Mouse (Mus musculus): ENCODE results near the gene Rps6ka5. TPM values are rescaled to one million over a fixed set of nuclear protein-coding genes. Genes with fewer than 3 reads are reported as not detected.
A peak's percentile ranks its signal among the peaks of the same experiment; 100 is the strongest.

The Rps6ka5 gene
- polyA plus RNA-seq, 1 experiment from 2014 or later = 4.2 TPM

- ATAC-seq (replicated peaks; ENCODE audit: extremely low read depth, insufficient read depth, low FRiP score) = no peak
- Histone ChIP-seq H3K9me3 (replicated peaks; ENCODE audit: control insufficient read depth, low read length) (no peaks in the 10 kb centered on the region), H3K4me3 (ENCODE audit: low read length) (no peak overlapping the region), H3K27me3 (ENCODE audit: control insufficient read depth, insufficient read depth, low read length) (no peaks in the 10 kb centered on the region), H3K4me1 (ENCODE audit: control insufficient read depth, insufficient read depth, low read length) (peaks cover 26% of the 10 kb centered on the region), H3K9ac (ENCODE audit: low read length) (no peak overlapping the region), H3K27ac (ENCODE audit: low read length) (no peak overlapping the region), H3K4me2 (ENCODE audit: low read depth, low read length) (no peak overlapping the region), H3K36me3 (ENCODE audit: control insufficient read depth, insufficient read depth) (no peaks in the 10 kb centered on the region)
- 74% methylated on average over 9 of the region's 9 CpGs for WGBS
Measured at GRCm38 (mm10) chr12:100517371-100517770, 209.4 kb downstream of the Rps6ka5 start.

GRCm38 (mm10) chr12:100516161-100516838 lies 210.5 kb downstream of the Rps6ka5 start:
- Histone ChIP-seq H3K4me2 (ENCODE audit: low read depth, low read length) (no peak overlapping the region), H3K9ac (ENCODE audit: low read length) (no peak overlapping the region), H3K27ac (ENCODE audit: low read length) (no peak overlapping the region), H3K4me3 (ENCODE audit: low read length) (no peak overlapping the region), H3K36me3 (ENCODE audit: control insufficient read depth, insufficient read depth) (no peaks in the 10 kb centered on the region), H3K9me3 (replicated peaks; ENCODE audit: control insufficient read depth, low read length) (no peaks in the 10 kb centered on the region), H3K4me1 (ENCODE audit: control insufficient read depth, insufficient read depth, low read length) (peaks cover 27% of the 10 kb centered on the region), H3K27me3 (ENCODE audit: control insufficient read depth, insufficient read depth, low read length) (no peaks in the 10 kb centered on the region)
- 97% methylated on average over 1 of the region's 1 CpGs for WGBS
- no peak for ATAC-seq (replicated peaks; ENCODE audit: extremely low read depth, insufficient read depth, low FRiP score)

DNA sequence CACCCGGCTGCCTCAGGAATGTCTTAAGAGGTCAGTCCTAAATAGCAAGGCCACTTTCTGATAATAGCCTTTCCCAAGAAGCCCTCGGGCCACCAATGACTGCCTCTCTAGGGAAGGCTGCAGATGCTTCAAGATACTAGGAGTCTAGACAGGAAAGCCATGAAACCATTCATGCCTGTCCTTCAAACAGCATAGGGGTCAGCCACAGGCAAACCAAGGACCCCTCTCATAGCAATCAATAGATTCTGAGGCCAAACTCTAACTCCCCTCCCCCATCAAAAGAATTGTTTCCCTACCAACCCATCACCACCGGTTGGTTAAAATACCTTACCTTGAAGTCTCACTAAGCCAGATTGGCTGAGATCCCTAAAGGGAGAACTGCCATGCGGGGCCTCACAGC lies 211.3 kb downstream of the Rps6ka5 start:
- H3K27me3 ChIP-seq (ENCODE audit: control insufficient read depth, insufficient read depth, low read length) = no peaks in the 10 kb centered on the region
- H3K4me2 ChIP-seq (ENCODE audit: low read depth, low read length) = no peak overlapping the region
- peaks cover 24% of the 10 kb centered on the region for H3K4me1 ChIP-seq (ENCODE audit: control insufficient read depth, insufficient read depth, low read length)
- 81% methylated on average over 4 of the region's 4 CpGs for WGBS
- ATAC-seq (replicated peaks; ENCODE audit: extremely low read depth, insufficient read depth, low FRiP score) = no peak
- H3K27ac ChIP-seq (ENCODE audit: low read length) = no peak overlapping the region
- peaks cover 4% of the 10 kb centered on the region for H3K9me3 ChIP-seq (replicated peaks; ENCODE audit: control insufficient read depth, low read length)
- H3K36me3 ChIP-seq (ENCODE audit: control insufficient read depth, insufficient read depth) = peaks cover 6% of the 10 kb centered on the region; the same call in 1 of the 2 replicates
- no peak overlapping the region for H3K9ac ChIP-seq (ENCODE audit: low read length)
- H3K4me3 ChIP-seq (ENCODE audit: low read length) = no peak overlapping the region

DNA sequence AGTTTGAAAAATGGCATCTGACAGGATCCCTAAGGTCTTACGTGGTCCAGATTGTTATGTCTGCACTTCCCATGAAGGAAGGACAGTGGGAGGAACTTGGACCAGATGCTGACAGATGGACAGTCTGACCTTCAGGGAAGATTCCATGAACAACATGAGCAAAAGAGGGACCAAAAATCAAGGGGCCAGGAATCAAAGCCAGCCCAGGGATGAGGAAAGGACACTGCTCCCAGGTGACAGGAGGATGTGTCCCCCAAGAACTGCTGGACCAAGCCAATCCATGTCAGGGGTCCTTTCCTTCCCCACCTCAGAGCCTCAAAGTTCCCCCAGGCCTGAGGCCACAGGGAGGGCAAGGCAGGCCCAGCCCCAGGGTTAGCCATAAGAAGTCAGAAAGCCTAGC lies 212.2 kb downstream of the Rps6ka5 start:
- Histone ChIP-seq H3K36me3 (ENCODE audit: control insufficient read depth, insufficient read depth) (peaks cover 6% of the 10 kb centered on the region; the same call in 1 of the 2 replicates), H3K4me2 (ENCODE audit: low read depth, low read length) (no peak overlapping the region), H3K4me1 (ENCODE audit: control insufficient read depth, insufficient read depth, low read length) (peaks cover 22% of the 10 kb centered on the region), H3K27me3 (ENCODE audit: control insufficient read depth, insufficient read depth, low read length) (no peaks in the 10 kb centered on the region), H3K9me3 (replicated peaks; ENCODE audit: control insufficient read depth, low read length) (peaks cover 4% of the 10 kb centered on the region), H3K9ac (ENCODE audit: low read length) (no peak overlapping the region), H3K27ac (ENCODE audit: low read length) (no peak overlapping the region), H3K4me3 (ENCODE audit: low read length) (no peak overlapping the region)
- WGBS = 68% methylated on average over 1 of the region's 1 CpGs
- ATAC-seq (replicated peaks; ENCODE audit: extremely low read depth, insufficient read depth, low FRiP score) = no peak

DNA sequence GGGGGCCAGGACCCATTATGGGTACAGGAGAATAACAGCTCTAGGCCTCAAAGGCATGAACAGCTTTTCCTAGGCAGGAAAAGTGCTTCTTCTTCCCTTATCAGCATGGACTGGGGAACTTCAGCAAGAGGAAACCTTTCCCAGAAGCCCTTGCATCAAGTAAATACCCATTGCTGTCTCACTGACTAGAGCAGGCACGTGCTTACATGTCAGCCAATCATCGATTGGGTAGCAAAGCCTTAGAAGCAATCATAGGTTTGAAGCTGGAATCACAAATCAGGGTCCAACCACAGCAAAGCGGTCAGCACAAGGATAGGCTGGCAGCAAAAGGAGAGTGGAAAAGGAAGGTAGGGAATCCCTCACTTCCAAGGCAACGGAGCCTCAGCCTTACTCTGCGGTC lies 213.7 kb downstream of the Rps6ka5 start:
- WGBS = 83% methylated on average over 5 of the region's 5 CpGs
- Histone ChIP-seq H3K9me3 (replicated peaks; ENCODE audit: control insufficient read depth, low read length) (peaks cover 4% of the 10 kb centered on the region), H3K36me3 (ENCODE audit: control insufficient read depth, insufficient read depth) (peaks cover 6% of the 10 kb centered on the region; the same call in 1 of the 2 replicates), H3K27ac (ENCODE audit: low read length) (no peak overlapping the region), H3K4me3 (ENCODE audit: low read length) (no peak overlapping the region), H3K27me3 (ENCODE audit: control insufficient read depth, insufficient read depth, low read length) (no peaks in the 10 kb centered on the region), H3K4me1 (ENCODE audit: control insufficient read depth, insufficient read depth, low read length) (peaks cover 16% of the 10 kb centered on the region), H3K9ac (ENCODE audit: low read length) (peak overlapping the region; percentile 0; the same call in 1 of the 2 replicates), H3K4me2 (ENCODE audit: low read depth, low read length) (no peak overlapping the region)
- no peak for ATAC-seq (replicated peaks; ENCODE audit: extremely low read depth, insufficient read depth, low FRiP score)

- no peak overlapping the region for H3K4me3 ChIP-seq (ENCODE audit: low read length)
- H3K36me3 ChIP-seq (ENCODE audit: control insufficient read depth, insufficient read depth) = peaks cover 6% of the 10 kb centered on the region; the same call in 1 of the 2 replicates
- H3K9me3 ChIP-seq (replicated peaks; ENCODE audit: control insufficient read depth, low read length) = peaks cover 4% of the 10 kb centered on the region
- no peaks in the 10 kb centered on the region for H3K27me3 ChIP-seq (ENCODE audit: control insufficient read depth, insufficient read depth, low read length)
- ATAC-seq (replicated peaks; ENCODE audit: extremely low read depth, insufficient read depth, low FRiP score) = no peak; the same call in 1 of the 2 replicates
- no peak overlapping the region for H3K27ac ChIP-seq (ENCODE audit: low read length)
- H3K4me2 ChIP-seq (ENCODE audit: low read depth, low read length) = no peak overlapping the region
- 39% methylated on average over 9 of the region's 9 CpGs for WGBS
- peaks cover 16% of the 10 kb centered on the region for H3K4me1 ChIP-seq (ENCODE audit: control insufficient read depth, insufficient read depth, low read length)
- peak overlapping the region; percentile 0; the same call in 1 of the 2 replicates for H3K9ac ChIP-seq (ENCODE audit: low read length)
Measured at GRCm38 (mm10) chr12:100512641-100513040, 214.1 kb downstream of the Rps6ka5 start.

GRCm38 (mm10) chr12:100509615-100510282 lies 217.0 kb downstream of the Rps6ka5 start:
- H3K4me3 ChIP-seq (ENCODE audit: low read length) = no peak overlapping the region
- H3K9me3 ChIP-seq (replicated peaks; ENCODE audit: control insufficient read depth, low read length) = peaks cover 4% of the 10 kb centered on the region
- no peaks in the 10 kb centered on the region for H3K27me3 ChIP-seq (ENCODE audit: control insufficient read depth, insufficient read depth, low read length)
- peaks cover 11% of the 10 kb centered on the region for H3K4me1 ChIP-seq (ENCODE audit: control insufficient read depth, insufficient read depth, low read length)
- no peak overlapping the region for H3K9ac ChIP-seq (ENCODE audit: low read length)
- H3K4me2 ChIP-seq (ENCODE audit: low read depth, low read length) = no peak overlapping the region
- ATAC-seq (replicated peaks; ENCODE audit: extremely low read depth, insufficient read depth, low FRiP score) = no peak
- H3K27ac ChIP-seq (ENCODE audit: low read length) = no peak overlapping the region
- H3K36me3 ChIP-seq (ENCODE audit: control insufficient read depth, insufficient read depth) = peaks cover 6% of the 10 kb centered on the region; the same call in 1 of the 2 replicates
- 84% methylated on average over 9 of the region's 9 CpGs for WGBS

- H3K4me2 ChIP-seq (ENCODE audit: low read depth, low read length) = no peak overlapping the region
- peaks cover 17% of the 10 kb centered on the region for H3K4me1 ChIP-seq (ENCODE audit: control insufficient read depth, insufficient read depth, low read length)
- H3K27ac ChIP-seq (ENCODE audit: low read length) = 0 out of 2 replicates have a peak overlapping the region, but pooled peaks have one; percentile 16
- 80% methylated on average over 5 of the region's 5 CpGs for WGBS
- peaks cover 4% of the 10 kb centered on the region for H3K9me3 ChIP-seq (replicated peaks; ENCODE audit: control insufficient read depth, low read length)
- H3K27me3 ChIP-seq (ENCODE audit: control insufficient read depth, insufficient read depth, low read length) = no peaks in the 10 kb centered on the region
- ATAC-seq (replicated peaks; ENCODE audit: extremely low read depth, insufficient read depth, low FRiP score) = no peak
- H3K9ac ChIP-seq (ENCODE audit: low read length) = no peak overlapping the region
- peaks cover 6% of the 10 kb centered on the region; the same call in 1 of the 2 replicates for H3K36me3 ChIP-seq (ENCODE audit: control insufficient read depth, insufficient read depth)
- H3K4me3 ChIP-seq (ENCODE audit: low read length) = no peak overlapping the region
Measured at GRCm38 (mm10) chr12:100508668-100509067, 218.1 kb downstream of the Rps6ka5 start.

DNA sequence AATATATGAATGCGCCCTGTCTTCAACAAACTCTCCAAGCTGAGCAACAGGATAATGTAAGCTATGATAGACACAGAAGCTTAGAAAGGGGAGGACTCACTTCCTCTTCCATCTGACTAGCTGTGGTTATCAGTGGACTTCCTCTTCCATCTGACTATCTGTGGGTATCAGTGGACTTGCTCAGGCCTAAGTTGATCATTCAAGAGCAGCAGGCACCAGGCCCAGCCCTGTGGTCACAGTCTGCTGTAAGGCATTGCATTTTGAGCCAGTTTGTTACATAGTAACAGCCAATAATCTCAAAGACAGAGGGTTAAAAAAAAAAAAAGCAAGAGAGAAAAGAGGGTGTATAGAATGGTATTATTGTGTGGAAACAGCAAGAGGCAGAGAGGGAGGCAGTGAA lies 221.3 kb downstream of the Rps6ka5 start:
- ATAC-seq (replicated peaks; ENCODE audit: extremely low read depth, insufficient read depth, low FRiP score) = no peak
- no peak overlapping the region for H3K9ac ChIP-seq (ENCODE audit: low read length)
- no peak overlapping the region for H3K4me3 ChIP-seq (ENCODE audit: low read length)
- no peaks in the 10 kb centered on the region for H3K27me3 ChIP-seq (ENCODE audit: control insufficient read depth, insufficient read depth, low read length)
- H3K4me1 ChIP-seq (ENCODE audit: control insufficient read depth, insufficient read depth, low read length) = peaks cover 19% of the 10 kb centered on the region
- no peaks in the 10 kb centered on the region for H3K9me3 ChIP-seq (replicated peaks; ENCODE audit: control insufficient read depth, low read length)
- 90% methylated on average over 1 of the region's 1 CpGs for WGBS
- no peak overlapping the region for H3K27ac ChIP-seq (ENCODE audit: low read length)
- H3K4me2 ChIP-seq (ENCODE audit: low read depth, low read length) = no peak overlapping the region
- no peaks in the 10 kb centered on the region for H3K36me3 ChIP-seq (ENCODE audit: control insufficient read depth, insufficient read depth)
